Mouse (Mus musculus) G1E (cell line): ENCODE data around the gene Foxq1.

Experiments used
- CTCF ChIP-seq: IDR thresholded peaks from 2 replicates; pipeline ENCODE4 v1.5.1; 2012; ENCODE audit warnings: low read depth, low read length, inconsistent platforms, mixed read lengths
- GATA1 ChIP-seq: IDR thresholded peaks from 2 replicates; pipeline ENCODE4 v1.6.1; 2012; ENCODE audit warnings: borderline replicate concordance, low read length, inconsistent platforms, mixed read lengths
- GATA2 ChIP-seq: IDR thresholded peaks from 2 replicates; pipeline ENCODE4 v1.6.1; 2012; ENCODE audit warnings: low read depth, low read length, inconsistent platforms, borderline replicate concordance
- TAL1 ChIP-seq: conservative IDR thresholded peaks from 2 replicates; pipeline ENCODE4 v1.6.1; 2012; ENCODE audit warnings: low read depth, low read length, inconsistent platforms, mixed read lengths

DNA sequence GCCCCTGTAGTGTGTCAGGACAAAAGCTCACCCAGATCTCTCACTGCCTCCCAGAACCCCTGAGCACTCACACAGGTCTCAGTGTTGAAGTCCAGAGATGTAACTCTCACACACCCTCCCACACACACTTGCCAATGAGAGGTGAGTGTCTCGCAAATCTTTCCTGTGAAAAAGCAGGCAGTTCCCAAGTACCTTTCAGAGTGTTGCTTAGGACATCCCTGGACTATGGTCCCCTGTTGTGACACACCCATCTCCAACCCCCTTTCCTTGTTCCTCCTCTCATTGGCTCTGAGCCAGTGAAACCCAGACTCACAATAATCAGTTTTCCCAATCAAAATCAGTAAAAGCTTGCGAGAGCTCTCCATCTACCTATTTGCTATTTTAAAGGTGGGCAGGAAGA lies 9.2 kb upstream of the Foxq1 start:
- TF ChIP-seq GATA1 = no peak
- no peak for TF ChIP-seq GATA2
- no peak for TF ChIP-seq CTCF
- TF ChIP-seq TAL1 = no peak
